Mouse (Mus musculus): ENCODE measurements at regions not wholly inside any gene's neighbourhood (a gene's known extent, or its start where the extent isn't known, plus 50 kb on each side); places are given as distances from the start of the nearest gene placed in this dataset.

DNA sequence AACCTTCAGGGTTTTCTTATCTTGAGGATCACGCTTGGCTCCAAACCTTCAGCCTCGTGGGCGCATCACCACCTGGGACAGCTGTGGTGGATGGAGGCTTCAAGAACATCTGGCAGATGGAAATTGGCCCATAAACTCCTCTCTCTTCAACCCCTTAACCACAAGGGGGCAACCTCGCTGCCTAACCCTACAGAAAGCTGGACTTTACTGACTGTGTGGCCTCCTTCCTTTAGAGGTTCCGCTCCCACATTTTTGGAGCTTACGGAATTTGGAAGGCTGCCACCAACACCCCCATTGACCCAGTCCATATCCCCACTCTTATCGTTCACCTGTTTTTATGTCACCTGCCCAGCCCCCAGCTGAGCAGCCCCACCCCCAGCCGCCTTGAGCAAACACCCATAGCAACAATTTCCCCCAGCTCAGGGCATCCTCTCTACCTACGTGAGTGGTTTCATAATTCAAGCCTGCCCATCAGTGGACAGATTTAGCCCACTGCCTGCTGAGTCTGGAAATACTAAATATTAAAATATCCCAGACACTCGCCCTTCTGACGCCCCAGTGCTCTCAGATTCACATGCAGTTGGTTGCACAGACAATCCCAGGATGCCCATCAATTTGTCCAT, 167.0 kb upstream of the Slc22a22 start:
- DNase-seq (ENCODE audit: low spot score) = peak; percentile 76

- DNase-seq (ENCODE audit: low spot score) = peak; percentile 8
Observed at GRCm38 (mm10) chr15:57639115-57639514, 161.7 kb upstream of the Slc22a22 start.

- no peak for DNase-seq (ENCODE audit: low spot score)
Observed at GRCm38 (mm10) chr15:57633067-57633466, 155.6 kb upstream of the Slc22a22 start.

DNA sequence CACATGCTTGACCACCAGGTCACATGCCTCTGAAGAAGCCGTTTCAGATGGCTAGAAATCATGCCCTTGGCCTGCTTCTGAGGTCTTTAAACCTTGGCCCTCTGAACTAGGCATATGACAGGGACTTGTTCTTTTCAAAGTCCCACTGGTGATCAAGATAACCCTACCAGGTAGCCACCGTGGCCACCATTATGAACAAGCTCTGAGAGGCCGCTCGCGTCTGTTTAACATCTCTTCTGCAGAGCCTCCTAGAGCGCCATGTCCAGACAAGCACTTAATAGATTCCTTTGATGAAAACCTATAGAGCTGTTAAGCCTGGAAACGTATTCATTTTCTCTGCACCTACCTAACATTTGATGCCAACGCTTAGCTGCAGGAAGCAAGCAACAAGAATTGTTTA, 155.1 kb upstream of the Slc22a22 start:
- DNase-seq (ENCODE audit: low spot score) = no peak

DNA sequence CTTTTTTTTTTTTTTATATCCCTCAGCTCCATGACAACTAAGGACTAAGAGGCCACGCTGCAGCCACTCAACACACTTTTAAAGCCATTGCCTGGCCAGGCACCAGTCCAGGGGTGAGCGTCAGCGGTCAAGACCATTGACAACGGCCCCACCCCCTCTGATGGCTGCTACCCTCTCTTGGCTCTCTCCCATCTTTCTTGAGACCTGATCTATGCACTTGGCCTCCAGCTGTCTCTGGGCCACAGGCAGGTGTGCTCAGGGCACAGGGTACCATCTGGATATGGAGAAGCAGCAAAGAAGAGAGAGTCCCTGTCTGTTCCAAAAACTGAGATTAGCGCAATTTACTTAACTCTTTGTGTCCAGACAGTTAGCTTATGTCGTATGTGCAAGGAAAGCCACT, 141.0 kb upstream of the Slc22a22 start:
- DNase-seq (ENCODE audit: low spot score) = no peak

DNA sequence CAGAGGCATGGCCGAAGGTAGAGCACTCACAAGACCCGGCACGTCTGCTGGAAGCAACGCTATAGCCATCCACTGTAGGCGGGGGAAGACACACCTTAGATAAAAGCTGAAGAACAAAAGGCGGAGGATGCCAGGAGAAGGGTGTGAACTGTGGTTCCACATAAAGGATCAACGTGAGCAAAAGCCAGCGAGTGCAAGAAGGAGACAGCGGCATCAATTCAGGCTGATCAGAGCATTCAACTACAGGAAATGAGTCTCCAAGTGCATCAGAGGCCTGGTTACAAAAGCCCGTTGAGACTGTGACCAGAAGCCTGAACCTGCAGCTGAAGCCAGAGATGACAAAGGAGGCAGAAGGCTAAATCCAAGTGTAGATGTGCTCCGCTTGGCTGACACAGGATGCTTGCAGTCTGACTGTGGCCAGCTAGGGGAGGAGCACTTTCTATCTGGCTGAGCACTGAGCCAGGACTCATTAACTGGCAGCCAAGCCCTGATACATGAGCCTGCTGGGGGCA, 139.5 kb upstream of the Slc22a22 start:
- no peak for DNase-seq (ENCODE audit: low spot score)

DNA sequence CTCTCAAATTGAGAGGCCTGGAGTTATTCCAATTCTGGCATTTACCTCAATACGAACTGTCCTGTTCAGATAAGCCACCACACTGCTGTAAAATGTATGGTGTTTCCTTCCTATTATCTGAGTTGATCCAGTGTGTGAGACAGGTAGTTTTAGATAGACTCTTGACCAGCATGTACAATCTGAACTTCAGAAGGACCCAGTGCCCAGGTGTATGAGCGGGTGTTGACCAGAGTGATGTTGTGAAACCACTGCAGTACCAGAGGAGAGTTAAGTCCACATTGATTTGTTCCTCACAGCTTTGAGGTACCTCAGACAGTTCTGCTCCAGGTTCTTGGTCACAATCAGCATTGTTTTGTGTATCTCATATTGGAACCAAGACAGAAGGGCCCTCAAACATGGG, 132.6 kb upstream of the Slc22a22 start:
- no peak for DNase-seq (ENCODE audit: low spot score)

DNA sequence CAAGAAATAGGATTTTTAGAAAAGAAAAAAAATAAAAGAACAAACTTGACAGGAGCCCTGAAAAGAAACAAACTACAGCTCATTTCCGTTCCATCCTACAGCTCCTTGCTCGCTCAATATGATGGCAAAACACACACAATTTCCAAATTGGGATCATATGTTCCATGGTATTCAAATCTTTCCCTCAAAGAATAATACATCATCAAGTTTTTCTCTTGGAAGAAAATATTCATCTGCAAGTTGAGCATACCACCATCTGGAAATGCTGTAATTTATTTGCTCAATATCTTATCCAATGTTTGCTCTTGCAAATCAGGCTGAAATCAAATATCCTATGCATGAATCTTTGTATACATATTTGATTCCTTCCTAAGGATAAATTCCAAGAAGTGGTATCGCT, 131.1 kb upstream of the Slc22a22 start:
- DNase-seq (ENCODE audit: low spot score) = no peak

DNA sequence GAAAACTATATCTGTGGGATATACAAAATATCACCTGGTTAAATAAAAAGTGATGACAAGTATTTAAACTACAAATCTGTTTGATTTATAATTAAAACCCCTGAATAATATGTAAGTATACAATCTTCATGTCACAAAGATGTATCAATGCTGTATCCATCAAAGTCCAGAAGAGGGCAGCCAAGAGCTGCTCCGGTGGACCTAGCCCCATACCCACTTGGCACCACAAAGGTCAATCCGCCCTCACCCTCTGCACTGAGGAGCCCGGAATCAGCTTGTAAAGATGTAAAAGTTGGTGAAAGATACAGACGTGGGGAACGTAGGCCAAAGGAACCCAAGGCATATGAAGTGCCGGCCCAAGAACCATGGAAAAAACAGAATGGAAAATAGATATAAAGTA, 123.1 kb upstream of the Slc22a22 start:
- DNase-seq (ENCODE audit: low spot score) = peak; percentile 86

DNA sequence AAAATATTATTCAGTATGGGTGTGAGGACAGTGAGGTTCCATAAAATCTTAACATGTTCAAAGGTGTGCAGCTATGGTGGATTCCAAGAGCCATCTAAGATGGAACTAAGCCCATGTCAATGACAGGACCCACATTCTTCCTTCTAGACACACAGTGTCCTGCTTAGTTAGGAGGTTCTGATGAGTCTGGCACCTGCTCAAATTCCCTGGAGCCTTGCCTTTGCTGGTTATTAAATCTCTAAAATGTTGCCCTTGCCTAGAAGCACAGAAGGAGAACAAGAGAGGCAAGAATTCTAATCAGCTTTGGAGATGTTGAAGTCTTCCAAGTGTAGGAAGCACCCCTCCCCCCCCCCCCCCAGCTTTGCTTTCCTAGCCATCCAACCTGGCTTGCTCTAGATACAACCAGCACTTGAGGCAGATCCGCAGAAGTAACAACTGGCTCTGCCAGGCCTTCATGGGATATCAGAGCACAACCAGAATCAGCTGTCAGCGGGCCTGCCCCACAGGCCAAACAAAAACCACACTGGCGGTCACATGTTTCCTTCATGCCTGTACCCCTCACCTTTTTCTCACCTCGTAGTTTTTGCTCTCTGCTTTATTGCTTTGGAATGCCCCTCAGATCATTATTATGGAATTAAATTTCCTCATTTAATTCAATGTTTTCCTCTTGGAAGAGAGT, 116.0 kb upstream of the Slc22a22 start:
- no peak for DNase-seq (ENCODE audit: low spot score)

- peak; percentile 32 for DNase-seq (ENCODE audit: low spot score)
Observed at GRCm38 (mm10) chr15:57590597-57591219, 113.3 kb upstream of the Slc22a22 start.

- DNase-seq (ENCODE audit: low spot score) = peak; percentile 78
Observed at GRCm38 (mm10) chr15:57589404-57590377, 112.3 kb upstream of the Slc22a22 start.

DNA sequence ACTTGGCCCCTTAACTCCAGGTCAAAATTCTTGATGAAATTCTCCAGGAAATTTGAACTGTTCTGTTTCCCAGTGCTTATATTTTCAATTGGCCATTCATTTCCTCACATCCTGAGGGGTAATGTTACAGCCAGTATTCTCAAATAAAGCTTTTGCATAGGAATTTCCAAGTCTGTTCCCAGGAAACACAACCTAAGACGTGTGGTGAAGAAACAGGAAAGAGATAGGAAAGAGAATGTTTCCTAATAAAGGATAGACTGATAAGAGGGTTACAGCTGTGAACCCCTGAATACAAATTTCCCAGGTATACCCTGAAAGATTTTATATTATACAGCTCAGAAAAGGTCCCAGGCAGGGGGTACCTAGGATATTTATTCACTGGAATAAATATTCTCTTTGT, 108.0 kb upstream of the Slc22a22 start:
- DNase-seq (ENCODE audit: low spot score) = no peak

- DNase-seq (ENCODE audit: low spot score) = no peak
Observed at GRCm38 (mm10) chr15:57584498-57584897, 107.1 kb upstream of the Slc22a22 start.

DNA sequence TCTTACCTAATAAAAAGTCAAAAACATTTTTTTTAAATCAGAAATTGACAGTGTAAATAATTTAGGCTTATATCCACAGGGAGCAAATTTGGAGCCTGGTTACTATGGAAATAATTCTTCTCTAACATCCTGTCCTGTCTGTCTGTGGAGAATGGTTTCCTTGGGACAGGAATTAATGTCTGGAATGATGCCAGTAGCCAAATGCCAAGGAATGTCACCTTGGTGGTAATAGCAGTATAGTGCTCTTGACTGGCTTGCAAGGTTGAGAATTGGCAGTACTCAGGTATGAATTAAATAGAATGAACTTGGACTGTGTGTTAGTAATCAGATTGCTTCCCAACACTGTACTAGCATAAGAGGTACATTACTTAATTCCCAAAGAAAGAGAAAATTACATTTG, 103.8 kb upstream of the Slc22a22 start:
- no peak for DNase-seq (ENCODE audit: low spot score)

- no peak for DNase-seq (ENCODE audit: low spot score)
Observed at GRCm38 (mm10) chr15:57578794-57579193, 101.4 kb upstream of the Slc22a22 start.

GRCm38 (mm10) chr15:57574080-57574618, 96.7 kb upstream of the Slc22a22 start:
- DNase-seq (ENCODE audit: low spot score) = no peak

DNA sequence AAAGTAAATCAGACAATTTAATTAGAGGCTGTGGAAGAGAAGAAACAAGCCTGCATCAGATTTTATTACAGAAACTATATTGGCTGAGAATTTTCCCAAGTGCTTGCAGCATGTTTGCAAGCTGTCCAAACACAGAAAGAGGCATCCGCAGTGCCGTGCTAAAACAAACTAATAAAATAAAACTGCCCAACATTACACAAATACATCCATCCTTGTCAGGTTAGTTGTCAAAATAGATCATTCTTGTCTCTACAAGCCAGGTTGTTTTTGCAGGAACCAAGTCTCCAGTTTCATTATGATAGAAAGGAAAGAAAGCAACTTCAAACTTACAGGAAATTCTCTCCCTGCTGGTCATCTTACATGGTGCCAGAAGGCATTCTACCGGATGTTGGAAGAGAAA, 95.0 kb upstream of the Slc22a22 start:
- DNase-seq (ENCODE audit: low spot score) = no peak

DNA sequence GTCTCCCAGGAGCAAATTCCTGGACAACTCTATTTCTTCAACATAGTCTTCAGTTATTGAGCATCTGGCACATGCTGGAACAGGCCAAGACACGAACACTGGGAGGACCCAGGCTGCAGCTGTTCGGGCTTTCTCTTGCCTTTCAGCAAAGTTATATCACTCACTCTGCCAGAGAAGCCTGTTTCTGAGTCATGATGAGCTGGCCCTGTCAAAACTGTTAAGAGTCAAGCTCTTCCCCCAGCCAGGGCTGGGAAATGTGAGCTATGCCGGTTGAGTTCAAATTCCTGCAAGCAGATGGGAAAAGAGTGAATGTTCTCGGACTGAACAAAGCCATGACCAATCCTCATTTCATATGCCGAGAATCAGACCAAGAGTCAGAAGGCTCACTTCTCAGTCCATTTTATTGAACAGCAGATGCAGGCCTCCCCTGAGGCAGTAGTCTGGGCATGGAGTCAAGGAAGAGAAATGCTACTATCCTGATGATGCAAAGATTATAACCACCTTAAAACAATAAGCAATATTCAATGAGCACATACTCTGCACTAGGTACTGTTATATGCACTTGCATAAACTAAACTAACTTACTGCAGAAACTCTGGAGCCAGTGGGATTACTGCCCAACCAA, 90.7 kb upstream of the Slc22a22 start:
- no peak for DNase-seq (ENCODE audit: low spot score)

GRCm38 (mm10) chr15:57547154-57547553, 69.7 kb upstream of the Slc22a22 start:
- DNase-seq (ENCODE audit: low spot score) = no peak

DNA sequence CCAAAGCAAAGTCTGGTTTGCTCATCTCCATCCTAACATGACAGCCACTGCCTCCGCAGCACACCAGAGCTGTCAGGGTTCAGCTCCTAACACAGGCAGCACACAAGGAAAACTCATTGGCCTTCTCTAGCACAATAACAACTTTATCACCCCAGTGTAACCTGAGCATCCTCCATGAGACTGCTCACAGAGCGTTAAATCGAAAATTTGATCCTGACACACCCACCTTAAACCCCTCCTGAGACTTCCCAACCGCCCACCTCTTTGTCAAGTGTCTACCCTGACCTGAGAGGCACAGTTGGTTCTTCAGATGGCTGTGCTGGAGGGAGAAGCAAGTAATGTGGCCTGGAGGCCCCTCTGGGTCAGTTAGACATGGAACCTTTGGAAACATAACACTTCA, 67.7 kb upstream of the Slc22a22 start:
- DNase-seq (ENCODE audit: low spot score) = no peak

All from retina, embryonic 14.5 days (tissue).